Mouse (Mus musculus) right cerebral cortex, postnatal 4 days (tissue): ENCODE measurements around the gene Ndufs1.
"Not testable (repeated sequence)": the region's sequence is repeated elsewhere in the genome, so short reads cannot be mapped to it uniquely, and the experiment has no call there.

ENCODE experiments used
- DNase-seq: peaks from one replicate; pipeline ENCODE4 v3.0.0-alpha.2; 2022

Ndufs1 gene

GRCm38 (mm10) chr1:63176604-63177421 is at the start of gene Ndufs1, which contains the start of gene Eef1b2:
Gene Ndufs1, minus strand, starts transcription at chr1:63176833.
Gene Eef1b2, plus strand, starts transcription at chr1:63176825.
- DNase-seq, result peak; percentile 94

GRCm38 (mm10) chr1:63225890-63226289 is 49.3 kb upstream of the Ndufs1 start:
- DNase-seq, result no peak

GRCm38 (mm10) chr1:63225009-63225408 is 48.4 kb upstream of the Ndufs1 start:
- DNase-seq, result no peak

GRCm38 (mm10) chr1:63219277-63219676 is 42.6 kb upstream of the Ndufs1 start:
- no peak for DNase-seq

GRCm38 (mm10) chr1:63214631-63215030 is 38.0 kb upstream of the Ndufs1 start:
- no peak for DNase-seq

GRCm38 (mm10) chr1:63214271-63214558 is 37.6 kb upstream of the Ndufs1 start, which contains the start of gene Gpr1:
Gene Gpr1, minus strand, starts transcription at chr1:63214543.
- DNase-seq, result no peak

- no peak for DNase-seq
Measured at GRCm38 (mm10) chr1:63213478-63214270, 37.0 kb upstream of the Ndufs1 start.

GRCm38 (mm10) chr1:63209861-63210529 is 33.4 kb upstream of the Ndufs1 start:
- DNase-seq, result no peak

- no peak for DNase-seq
Measured at GRCm38 (mm10) chr1:63207607-63208006, 31.0 kb upstream of the Ndufs1 start.

GRCm38 (mm10) chr1:63204660-63205394 is 28.2 kb upstream of the Ndufs1 start:
- DNase-seq, result no peak

GRCm38 (mm10) chr1:63203950-63204659 is 27.5 kb upstream of the Ndufs1 start:
- no peak for DNase-seq

GRCm38 (mm10) chr1:63203471-63203870 is 26.8 kb upstream of the Ndufs1 start:
- DNase-seq, result no peak

GRCm38 (mm10) chr1:63201672-63202071 is 25.0 kb upstream of the Ndufs1 start:
- no peak for DNase-seq

- no peak for DNase-seq
Measured at GRCm38 (mm10) chr1:63200322-63200721, 23.7 kb upstream of the Ndufs1 start.

GRCm38 (mm10) chr1:63199387-63199786 is 22.8 kb upstream of the Ndufs1 start:
- no peak for DNase-seq

GRCm38 (mm10) chr1:63195848-63196512 is 19.3 kb upstream of the Ndufs1 start:
- no peak for DNase-seq

- DNase-seq, result no peak
Measured at GRCm38 (mm10) chr1:63192306-63193065, 15.9 kb upstream of the Ndufs1 start.

- DNase-seq, result peak; percentile 32
Measured at GRCm38 (mm10) chr1:63190851-63191250, 14.2 kb upstream of the Ndufs1 start.

GRCm38 (mm10) chr1:63188536-63188935 is 11.9 kb upstream of the Ndufs1 start:
- no peak for DNase-seq

- not testable (repeated sequence) for DNase-seq
Measured at GRCm38 (mm10) chr1:63185430-63185829, 8.8 kb upstream of the Ndufs1 start.
